ENCODE assay signal across 8 mouse cellular contexts in the genomic region with DNA sequence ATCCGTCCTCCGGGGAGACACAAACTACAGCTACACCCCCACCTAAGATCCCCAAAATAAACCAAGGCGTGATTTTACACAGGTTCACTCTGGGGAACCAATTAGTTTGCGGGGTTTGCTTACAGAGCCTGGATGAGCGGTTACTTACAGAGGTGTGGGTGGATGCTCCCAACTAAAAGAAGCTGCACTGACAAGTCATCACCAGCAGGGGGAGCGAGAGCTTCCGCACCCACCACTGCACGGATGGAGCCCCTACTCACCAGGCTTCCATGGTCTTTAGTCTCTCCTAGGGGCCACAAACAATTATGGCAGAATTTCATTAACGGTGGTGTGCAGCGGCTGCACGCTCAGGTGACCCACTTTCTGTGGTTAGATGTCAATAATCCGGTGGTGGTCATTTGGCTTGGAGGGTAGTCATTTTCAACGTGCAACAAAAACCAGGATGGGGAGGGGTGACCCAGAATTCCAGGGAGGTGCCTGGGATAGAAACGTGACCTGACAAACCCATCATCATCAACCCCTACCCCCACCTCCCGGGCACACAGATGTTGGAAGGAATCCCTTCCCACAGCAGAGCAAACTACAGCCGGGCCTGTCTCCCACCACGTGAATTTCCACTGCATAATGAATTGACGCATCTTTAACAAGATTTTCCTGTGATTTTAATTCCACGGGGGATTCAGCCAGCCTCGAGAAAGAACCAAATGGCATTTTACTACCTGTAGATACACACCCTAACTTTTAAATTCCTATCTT.
DNase-seq lines count a peak whose midpoint lies in the region; ATAC-seq and TF ChIP-seq lines count a peak whose summit lies in the region.

No protein-coding gene starts in this region.

- DNase-seq in ES-CJ7 (ENCODE audit: low read depth, low spot score): peak; percentile 60
- DNase-seq in embryonic facial prominence, embryonic 10.5 days (ENCODE audit: low spot score): peak; percentile 53
- peak; percentile 56 to 58 for DNase-seq in left cerebral cortex, adult 2 months (ENCODE audit: extremely low spot score in 1 of 2, low spot score in 2 of 2)
- DNase-seq in right cerebral cortex, adult 2 months (ENCODE audit: low spot score in 2 of 2): peak; percentile 49 to 51

- intact Hi-C loops in left cerebral cortex, adult 2 months (cut with DNase I): no loop called here

- H3K9ac ChIP-seq in forebrain, embryonic 12.5 days: no peak overlapping the region
- no peak overlapping the region for H3K9ac ChIP-seq in forebrain, embryonic 13.5 days

- H3K4me2 ChIP-seq in forebrain, embryonic 12.5 days: no peak overlapping the region
- no peak overlapping the region for H3K4me2 ChIP-seq in forebrain, embryonic 13.5 days

- peaks cover 22% of the 10 kb centered on the region for H3K4me1 ChIP-seq in forebrain, embryonic 12.5 days
- H3K4me1 ChIP-seq in forebrain, embryonic 13.5 days: peaks cover 9% of the 10 kb centered on the region; the same call in 1 of the 2 replicates
- peaks cover 11% of the 10 kb centered on the region; the same call in 1 of the 2 replicates for H3K4me1 ChIP-seq in embryonic facial prominence, embryonic 10.5 days

- WGBS in forebrain, embryonic 12.5 days: 65% methylated on average over 20 of the region's 20 CpGs
- 65% methylated on average over 20 of the region's 20 CpGs for WGBS in forebrain, embryonic 13.5 days
- 59% methylated on average over 20 of the region's 20 CpGs for WGBS in embryonic facial prominence, embryonic 10.5 days

- no peak overlapping the region for H3K27ac ChIP-seq in forebrain, embryonic 12.5 days
- no peak overlapping the region for H3K27ac ChIP-seq in forebrain, embryonic 13.5 days
- H3K27ac ChIP-seq in embryonic facial prominence, embryonic 10.5 days (replicated peaks): no peak overlapping the region
- H3K27ac ChIP-seq in left cerebral cortex, adult 2 months: no peak overlapping the region

- H3K27me3 ChIP-seq in forebrain, embryonic 12.5 days: no peaks in the 10 kb centered on the region
- H3K27me3 ChIP-seq in forebrain, embryonic 13.5 days: no peaks in the 10 kb centered on the region
- no peaks in the 10 kb centered on the region for H3K27me3 ChIP-seq in embryonic facial prominence, embryonic 10.5 days (replicated peaks; ENCODE audit: low read depth, poor library complexity, severe bottlenecking)

- no peaks in the 10 kb centered on the region for H3K36me3 ChIP-seq in forebrain, embryonic 12.5 days (replicated peaks)
- H3K36me3 ChIP-seq in forebrain, embryonic 13.5 days (ENCODE audit: poor library complexity, severe bottlenecking): no peaks in the 10 kb centered on the region
- no peaks in the 10 kb centered on the region for H3K36me3 ChIP-seq in embryonic facial prominence, embryonic 10.5 days (replicated peaks)

- H3K4me3 ChIP-seq in forebrain, embryonic 12.5 days (replicated peaks): no peak overlapping the region
- no peak overlapping the region for H3K4me3 ChIP-seq in forebrain, embryonic 13.5 days
- no peak overlapping the region for H3K4me3 ChIP-seq in embryonic facial prominence, embryonic 10.5 days
- no peak overlapping the region for H3K4me3 ChIP-seq in left cerebral cortex, adult 2 months

- no peaks in the 10 kb centered on the region for H3K9me3 ChIP-seq in forebrain, embryonic 12.5 days
- no peaks in the 10 kb centered on the region; the same call in 1 of the 2 replicates for H3K9me3 ChIP-seq in forebrain, embryonic 13.5 days (replicated peaks)
- no peaks in the 10 kb centered on the region for H3K9me3 ChIP-seq in embryonic facial prominence, embryonic 10.5 days

- ATAC-seq in forebrain, embryonic 12.5 days (ENCODE audit: low FRiP score): peak; percentile 46; the same call in 1 of the 2 replicates
- no peak for ATAC-seq in forebrain, embryonic 13.5 days
- ATAC-seq in megakaryocyte progenitor cell, adult 5-6 weeks (replicated peaks; ENCODE audit: poor library complexity): no peak
- ATAC-seq in erythroid progenitor cell, adult 5-6 weeks (replicated peaks; ENCODE audit: low FRiP score, poor library complexity, severe bottlenecking): no peak

- TF ChIP-seq CTCF in left cerebral cortex, adult 2 months (IDR thresholded peaks at IDR 0.05): peak; percentile 79
